Mouse (Mus musculus): ENCODE results near the gene Gm42715. TPM values are rescaled to one million over a fixed set of nuclear protein-coding genes. Genes with fewer than 3 reads are reported as not detected.

The Gm42715 gene
- total RNA-seq, 4 experiments from 2014 or later: 4.4 to 8.0 (median 5.5) TPM

Small RNAs within 50 kb of the gene (microRNA-seq; reads per million reads assigned to microRNA genes)
- gene Gm47278 (not detected), gene Mir7060 (not detected)

Other genes with a start within 250 kb of the Gm42715 start
- gene Sephs2, start 245.5 kb upstream of the Gm42715 start, total RNA-seq (2022): 10 to 100 TPM; 38.1 to 45.4 (median 41.6) TPM
- gene Itgal, start 223.3 kb upstream of the Gm42715 start, total RNA-seq (2022): under 1 TPM; 0.07 to 0.25 (median 0.17) TPM
- gene Zfp768, start 174.0 kb upstream of the Gm42715 start, total RNA-seq (2022): 10 to 100 TPM; 39.1 to 55.1 (median 41.1) TPM
- 1 to 10 TPM; 3.0 to 3.4 (median 3.1) TPM for gene Zfp747, start 143.5 kb upstream of the Gm42715 start, total RNA-seq (2022)
- 1 to 10 TPM; 1.5 to 2.5 (median 2.1) TPM for gene 9130019O22Rik, start 132.4 kb upstream of the Gm42715 start, total RNA-seq (2022)
- 1 to 10 TPM; 1.6 to 2.2 (median 1.7) TPM for gene E430018J23Rik, start 126.0 kb upstream of the Gm42715 start, total RNA-seq (2022)
- gene Zfp764, start 112.8 kb upstream of the Gm42715 start, total RNA-seq (2022): 1 to 10 TPM; 1.4 to 2.3 (median 1.9) TPM
- 1 to 10 TPM; 1.3 to 3.4 (median 2.2) TPM for gene Zfp688, start 97.5 kb upstream of the Gm42715 start, total RNA-seq (2022)
- gene Zfp689, start 70.4 kb upstream of the Gm42715 start, total RNA-seq (2022): 1 to 10 TPM in 3 of 4 experiments, under 1 TPM in 1; 0.88 to 1.3 (median 1.2) TPM
- gene Prr14, start 60.0 kb upstream of the Gm42715 start, total RNA-seq (2022): 10 to 100 TPM; 14.8 to 18.4 (median 16.7) TPM
- 10 to 100 TPM; 21.9 to 29.3 (median 25.1) TPM for gene Fbrs, start 40.4 kb upstream of the Gm42715 start, total RNA-seq (2022)
- gene Srcap, start 7.6 kb upstream of the Gm42715 start, total RNA-seq (2022): 10 to 100 TPM; 44.3 to 52.4 (median 48.6) TPM
- not detected for gene Tmem265, start 41.8 kb downstream of the Gm42715 start, total RNA-seq (2022)
- gene Phkg2, start 53.8 kb downstream of the Gm42715 start, total RNA-seq (2022): 10 to 100 TPM in 1 of 4 experiments, 1 to 10 TPM in 3; 8.0 to 10.6 (median 8.4) TPM
- 1 to 10 TPM; 2.0 to 2.6 (median 2.2) TPM for gene Ccdc189, start 69.0 kb downstream of the Gm42715 start, total RNA-seq (2022)
- 10 to 100 TPM; 28.6 to 32.3 (median 30.6) TPM for gene Rnf40, start 69.2 kb downstream of the Gm42715 start, total RNA-seq (2022)
- 1 to 10 TPM; 6.8 to 7.8 (median 7.4) TPM for gene Zfp629, start 96.2 kb downstream of the Gm42715 start, total RNA-seq (2022)
- 10 to 100 TPM; 33.5 to 36.0 (median 34.1) TPM for gene Bcl7c, start 189.3 kb downstream of the Gm42715 start, total RNA-seq (2022)
- 10 to 100 TPM; 15.2 to 20.3 (median 17.1) TPM for gene Ctf1, start 193.2 kb downstream of the Gm42715 start, total RNA-seq (2022)
- not detected for gene Ctf2, start 212.6 kb downstream of the Gm42715 start, total RNA-seq (2022)
- gene Fbxl19, start 225.0 kb downstream of the Gm42715 start, total RNA-seq (2022): 1 to 10 TPM in 2 of 4 experiments, under 1 TPM in 2; 0.92 to 1.6 (median 1.1) TPM

All from gastrocnemius, adult 8-10 months (tissue).